23 mouse cellular contexts compared by ENCODE assay signal in genomic region chr4:47247574-47247973, GRCm38 (mm10). TPM values are rescaled to one million over a fixed set of nuclear protein-coding genes. Genes with fewer than 3 reads are reported as not detected.
A peak's percentile ranks its signal among the peaks of the same experiment; 100 is the strongest.
DNase-seq lines count a peak whose midpoint lies in the region; ATAC-seq and TF ChIP-seq lines count a peak whose summit lies in the region.
"Had no signal": no experiment of that assay in that cellular context is flagged by ENCODE, and none has a peak within 500 bp of the region (broad histone marks: within the 10 kb centered on the region; RNA-seq: fewer than 3 reads in every experiment).

No protein-coding gene starts in this region.

- H3K9me3 ChIP-seq in forebrain, postnatal 0 days (ENCODE audit: low read length), result no peaks in the 10 kb centered on the region
- peaks cover 2% of the 10 kb centered on the region; the same call in 1 of the 2 replicates for H3K9me3 ChIP-seq in forebrain, embryonic 10.5 days
- no peaks in the 10 kb centered on the region for H3K9me3 ChIP-seq in stomach, postnatal 0 days (ENCODE audit: control insufficient read depth, low read length)
- H3K9me3 ChIP-seq: liver, embryonic 15.5 days; neural tube, embryonic 12.5 days had no signal

- 0 out of 2 replicates have a peak, but pooled peaks cover 3% of the 10 kb centered on the region for H3K4me1 ChIP-seq in forebrain, postnatal 0 days (ENCODE audit: insufficient read depth)
- H3K4me1 ChIP-seq in forebrain, embryonic 10.5 days, result peaks cover 28% of the 10 kb centered on the region
- no peaks in the 10 kb centered on the region for H3K4me1 ChIP-seq in kidney, adult 2 months (ENCODE audit: control insufficient read depth, insufficient read depth, low read length)
- no peaks in the 10 kb centered on the region for H3K4me1 ChIP-seq in stomach, postnatal 0 days (replicated peaks; ENCODE audit: control insufficient read depth, insufficient read depth)
- H3K4me1 ChIP-seq: neural tube, embryonic 12.5 days had no signal

- TF ChIP-seq EP300 in stomach, postnatal 0 days (optimal IDR thresholded peaks at IDR 0.05), result no peak

- no peak for TF ChIP-seq CTCF in forebrain, postnatal 0 days (IDR thresholded peaks at IDR 0.05; ENCODE audit: low read depth)
- TF ChIP-seq CTCF in kidney, adult 2 months (conservative IDR thresholded peaks at IDR 0.05; ENCODE audit: insufficient read depth, insufficient read length, low read depth, low read length), result no peak
- TF ChIP-seq CTCF in stomach, postnatal 0 days (IDR thresholded peaks at IDR 0.05; ENCODE audit: low read depth), result no peak

- H3K9ac ChIP-seq in forebrain, postnatal 0 days, result no peak overlapping the region
- 0 out of 2 replicates have a peak overlapping the region, but pooled peaks have one; percentile 18 for H3K9ac ChIP-seq in stomach, postnatal 0 days (ENCODE audit: low read length)
- H3K9ac ChIP-seq: liver, embryonic 15.5 days; lung, embryonic 14.5 days; midbrain, embryonic 12.5 days; neural tube, embryonic 12.5 days had no signal

- no peaks in the 10 kb centered on the region for H3K36me3 ChIP-seq in forebrain, postnatal 0 days (ENCODE audit: insufficient read depth)
- no peaks in the 10 kb centered on the region for H3K36me3 ChIP-seq in forebrain, embryonic 10.5 days (replicated peaks)
- no peaks in the 10 kb centered on the region for H3K36me3 ChIP-seq in kidney, adult 2 months (ENCODE audit: control insufficient read depth, insufficient read depth, low read length)
- no peaks in the 10 kb centered on the region; the same call in 1 of the 2 replicates for H3K36me3 ChIP-seq in stomach, postnatal 0 days (ENCODE audit: control insufficient read depth, insufficient read depth, low read length)
- H3K36me3 ChIP-seq: G1E; liver, embryonic 15.5 days; midbrain, embryonic 12.5 days; neural tube, embryonic 12.5 days had no signal

- H3K27me3 ChIP-seq in forebrain, postnatal 0 days (ENCODE audit: insufficient read depth, low read length), result no peaks in the 10 kb centered on the region
- H3K27me3 ChIP-seq in forebrain, embryonic 10.5 days (ENCODE audit: poor library complexity, severe bottlenecking), result no peaks in the 10 kb centered on the region; the same call in 1 of the 2 replicates
- H3K27me3 ChIP-seq in kidney, adult 2 months (replicated peaks; ENCODE audit: control insufficient read depth, insufficient read depth, low read length), result no peaks in the 10 kb centered on the region
- no peaks in the 10 kb centered on the region for H3K27me3 ChIP-seq in stomach, postnatal 0 days (ENCODE audit: control insufficient read depth, insufficient read depth, low read length)
- H3K27me3 ChIP-seq: liver, embryonic 15.5 days; midbrain, embryonic 12.5 days; neural tube, embryonic 12.5 days had no signal

- peak overlapping the region; percentile 59; the same call in 1 of the 2 replicates for H3K27ac ChIP-seq in forebrain, postnatal 0 days (ENCODE audit: low read depth, low read length)
- H3K27ac ChIP-seq in forebrain, embryonic 10.5 days, result no peak overlapping the region
- H3K27ac ChIP-seq in kidney, adult 2 months (ENCODE audit: insufficient read depth, low read depth, low read length), result no peak overlapping the region
- peak overlapping the region; percentile 69 for H3K27ac ChIP-seq in stomach, postnatal 0 days (replicated peaks)
- H3K27ac ChIP-seq: liver, embryonic 15.5 days; midbrain, embryonic 12.5 days; neural tube, embryonic 12.5 days had no signal

- ATAC-seq in forebrain, postnatal 0 days, result peak; percentile 44
- ATAC-seq in stomach, postnatal 0 days (ENCODE audit: low FRiP score, low TSS enrichment), result peak; percentile 58; the same call in 1 of the 2 replicates
- ATAC-seq: hindbrain, embryonic 16.5 days had no signal

- peak; percentile 59 for DNase-seq in forebrain, postnatal 0 days
- no peak for DNase-seq in forebrain, embryonic 10.5 days (ENCODE audit: extremely low spot score, low spot score)
- peak; percentile 35 for DNase-seq in kidney, adult 2 months
- no peak for DNase-seq in kidney, adult 11 months
- peak; percentile 30 for DNase-seq in lung, postnatal 10 days
- DNase-seq in lung, postnatal 36 days, result no peak
- no peak for DNase-seq in stomach, postnatal 0 days (ENCODE audit: low spot score)
- no peak for DNase-seq in testis, postnatal 14 days (ENCODE audit: low spot score)
- DNase-seq: adrenal gland, adult 8-10 months; cerebellum, adult 9-10 months; cerebellum, postnatal 36 days; gastrocnemius, postnatal 36 days; heart, adult 18-20 months; kidney, adult 8-10 months; kidney, postnatal 10 days; lung, embryonic 14.5 days; spleen, adult 18-20 months had no signal

- WGBS in forebrain, postnatal 0 days, result 58% methylated on average over 6 of the region's 6 CpGs
- 72% methylated on average over 6 of the region's 6 CpGs for WGBS in forebrain, embryonic 10.5 days
- 62% methylated on average over 6 of the region's 6 CpGs for WGBS in kidney, adult 2 months
- WGBS in stomach, postnatal 0 days, result 50% methylated on average over 6 of the region's 6 CpGs

- TF ChIP-seq POLR2A in kidney, adult 2 months (IDR thresholded peaks at IDR 0.05; ENCODE audit: low read depth, low read length), result no peak

- H3K4me3 ChIP-seq in forebrain, postnatal 0 days (ENCODE audit: low read depth, low read length), result no peak overlapping the region
- H3K4me3 ChIP-seq in forebrain, embryonic 10.5 days, result no peak overlapping the region
- no peak overlapping the region for H3K4me3 ChIP-seq in kidney, adult 2 months (ENCODE audit: insufficient read depth, low read depth, low read length)
- no peak overlapping the region for H3K4me3 ChIP-seq in stomach, postnatal 0 days (ENCODE audit: low read depth, low read length)
- H3K4me3 ChIP-seq: liver, embryonic 15.5 days; midbrain, embryonic 12.5 days; myocyte; neural tube, embryonic 12.5 days had no signal

- no peak overlapping the region for H3K4me2 ChIP-seq in forebrain, postnatal 0 days (ENCODE audit: low read depth)
- H3K4me2 ChIP-seq in stomach, postnatal 0 days (replicated peaks; ENCODE audit: low read depth), result no peak overlapping the region
- H3K4me2 ChIP-seq: liver, embryonic 15.5 days; lung, embryonic 14.5 days; midbrain, embryonic 12.5 days; neural tube, embryonic 12.5 days had no signal

RNA-seq across cellular contexts. Expression of gene Col15a1, which starts 39.6 kb away (rescaled TPM):
- total RNA-seq in forebrain, postnatal 0 days (2014; rRNA removed), result 6.2 TPM in 2 replicates
- polyA plus RNA-seq in forebrain, postnatal 0 days (2015; fragmentation: Nextera tagmentation; extraction: Ambion mirVana), result 2.0 and 2.5 TPM in 2 replicates
- polyA plus RNA-seq in forebrain, embryonic 10.5 days (2016; fragmentation: Nextera tagmentation; extraction: Ambion mirVana), result 4.3 and 4.5 TPM in 2 replicates
- polyA plus RNA-seq in kidney, adult 2 months (2012; rRNA removed), result 50.0 and 59.5 TPM in 2 replicates
- polyA plus RNA-seq in stomach, postnatal 0 days (2015; fragmentation: Nextera tagmentation; extraction: Ambion mirVana), result 25.0 and 28.6 TPM in 2 replicates
- polyA plus RNA-seq: G1E had no signal

Comparison
In these comparisons a context has a peak if more than half of its experiments do, and no peak if none do; other contexts are left out.
1. DNase-seq: peak in forebrain, postnatal 0 days (single experiment), kidney, adult 2 months (single experiment) and lung, postnatal 10 days (single experiment); none in forebrain, embryonic 10.5 days (single experiment), kidney, adult 11 months (single experiment), lung, postnatal 36 days (single experiment), stomach, postnatal 0 days (single experiment) and testis, postnatal 14 days (single experiment).
2. H3K27ac ChIP-seq: peak in forebrain, postnatal 0 days (single experiment) and stomach, postnatal 0 days (single experiment); none in forebrain, embryonic 10.5 days (single experiment) and kidney, adult 2 months (single experiment).